Mouse (Mus musculus) midbrain, postnatal 0 days (tissue): Measurements from ENCODE around the gene Plpp2. TPM values are rescaled to one million over a fixed set of nuclear protein-coding genes. Genes with fewer than 3 reads are reported as not detected.

ENCODE experiments used
- ATAC-seq: fragments of 200-750 bp; cut with Nextera tagmentation; 2 replicates; pipeline ENCODE4 v1.8.0; 2017; ENCODE audit warnings: moderate number of reproducible peaks, mild to moderate bottlenecking, moderate TSS enrichment, moderate library complexity; ENCODE audit not compliant: low FRiP score
- DNase-seq: peaks from one replicate; pipeline ENCODE4 v3.0.0-alpha.2; 2015; ENCODE audit warnings: low spot score
- H3K27ac ChIP-seq: fragments of 300-500 bp; sonication (generic); 2 replicates; pipeline ENCODE4 v1.5.1; 2014; ENCODE audit warnings: low read depth, mild to moderate bottlenecking, low read length, mixed read lengths
- H3K27me3 ChIP-seq: fragments of 300-500 bp; sonication (generic); 2 replicates; pipeline ENCODE4 v1.6.1; 2014; ENCODE audit warnings: low read length, control low read depth, mixed read lengths; ENCODE audit not compliant: insufficient read depth
- H3K36me3 ChIP-seq: fragments of 300-500 bp; sonication (generic); 2 replicates; pipeline ENCODE4 v1.6.1; 2014; ENCODE audit warnings: low read length, control low read depth, mixed read lengths; ENCODE audit not compliant: insufficient read depth
- H3K4me1 ChIP-seq: fragments of 300-500 bp; sonication (generic); 2 replicates; pipeline ENCODE4 v1.6.1; 2014; ENCODE audit warnings: mild to moderate bottlenecking, control low read depth, antibody characterized with exemption, low read length, mixed read lengths; ENCODE audit not compliant: insufficient read depth
- H3K4me2 ChIP-seq: fragments of 300-500 bp; sonication (generic); 2 replicates; pipeline ENCODE4 v1.6.1; 2014; ENCODE audit warnings: low read depth, mild to moderate bottlenecking, low read length, mixed read lengths; ENCODE audit not compliant: poor library complexity, severe bottlenecking
- H3K4me3 ChIP-seq: fragments of 300-500 bp; sonication (generic); 2 replicates; pipeline ENCODE4 v1.5.1; 2014; ENCODE audit warnings: low read depth, mild to moderate bottlenecking, low read length, moderate library complexity
- H3K9ac ChIP-seq: fragments of 300-500 bp; sonication (generic); replicated peaks from 2 replicates; pipeline ENCODE4 v1.6.1; 2014; ENCODE audit warnings: mild to moderate bottlenecking, low read length, moderate library complexity, mixed read lengths; ENCODE audit not compliant: poor library complexity, severe bottlenecking
- H3K9me3 ChIP-seq: fragments of 300-500 bp; sonication (generic); 2 replicates; pipeline ENCODE4 v1.6.1; 2016; ENCODE audit warnings: low read length, control low read depth
- CTCF ChIP-seq: IDR thresholded peaks from 2 replicates; pipeline ENCODE4 v1.5.1; 2016; ENCODE audit warnings: antibody characterized with exemption, mild to moderate bottlenecking
- WGBS: fragments of 180-500 bp; shearing (Covaris S2); extraction: QIAGEN DNeasy Blood & Tissue Kit; methylation state at CpG from one replicate; pipeline ENCODE4 v1.1.7; 2014; 5-methylcytosine and 5-hydroxymethylcytosine counted together
- polyA plus RNA-seq: library from polyadenylated mRNA; unstranded; fragments of >200 nt; fragmentation: Nextera tagmentation; extraction: Ambion mirVana; gene quantifications from 2 replicates; pipeline ENCODE4 v1.2.1, GENCODE M21; 2015
- total RNA-seq: library from RNA; depleted of rRNA; stranded (reverse); fragments of >200 nt; gene quantifications from 2 replicates; pipeline ENCODE4 v1.2.3, GENCODE M21; 2014

The Plpp2 gene
- total and polyA plus RNA-seq, 2 experiments from 2014 or later, result 22.7 to 34.6 TPM

- WGBS, result 93% methylated on average over 3 of the region's 3 CpGs
- no peaks in the 10 kb centered on the region for H3K4me1 ChIP-seq
- no peaks in the 10 kb centered on the region for H3K9me3 ChIP-seq
- no peak overlapping the region for H3K27ac ChIP-seq
- H3K9ac ChIP-seq, result no peak overlapping the region
- no peak overlapping the region for H3K4me3 ChIP-seq
- H3K4me2 ChIP-seq, result no peak overlapping the region
- no peak for DNase-seq
- no peaks in the 10 kb centered on the region for H3K27me3 ChIP-seq
- TF ChIP-seq CTCF, result no peak
- no peak for ATAC-seq
- peaks cover 39% of the 10 kb centered on the region for H3K36me3 ChIP-seq
Measured at GRCm38 (mm10) chr10:79538323-79538722, 4.7 kb upstream of the Plpp2 start.

DNA sequence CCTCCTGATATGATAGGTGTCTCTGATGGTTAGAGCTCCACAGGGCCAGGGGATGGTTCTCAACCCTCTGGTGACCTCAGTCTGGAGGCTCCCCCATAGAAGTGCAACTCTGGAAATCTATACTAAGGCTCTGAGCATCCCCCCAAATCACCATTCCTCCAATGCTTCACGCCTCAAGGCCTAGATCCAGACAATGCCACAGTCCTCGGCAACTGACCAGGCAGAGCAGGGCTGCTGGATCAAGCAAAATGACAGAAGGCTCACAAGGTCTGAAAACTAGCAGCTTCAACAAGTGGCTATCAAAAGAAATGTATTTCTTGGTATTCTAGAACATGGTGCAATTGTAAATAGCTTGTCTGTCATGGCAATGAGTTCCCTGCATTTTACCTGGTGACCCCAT, 4.2 kb upstream of the Plpp2 start:
- H3K9me3 ChIP-seq, result no peaks in the 10 kb centered on the region
- H3K4me3 ChIP-seq, result no peak overlapping the region
- ATAC-seq (no peak), DNase-seq (no peak)
- H3K9ac ChIP-seq, result no peak overlapping the region
- no peaks in the 10 kb centered on the region for H3K27me3 ChIP-seq
- H3K4me1 ChIP-seq, result no peaks in the 10 kb centered on the region
- H3K36me3 ChIP-seq, result peaks cover 35% of the 10 kb centered on the region
- 80% methylated on average over 2 of the region's 2 CpGs for WGBS
- no peak for TF ChIP-seq CTCF
- H3K4me2 ChIP-seq, result no peak overlapping the region
- no peak overlapping the region for H3K27ac ChIP-seq

- no peak overlapping the region for H3K4me3 ChIP-seq
- DNase-seq, result no peak
- H3K4me1 ChIP-seq, result no peaks in the 10 kb centered on the region
- TF ChIP-seq CTCF, result no peak
- H3K36me3 ChIP-seq, result peaks cover 31% of the 10 kb centered on the region
- no peaks in the 10 kb centered on the region for H3K27me3 ChIP-seq
- H3K27ac ChIP-seq, result no peak overlapping the region
- no peak overlapping the region for H3K4me2 ChIP-seq
- WGBS, result 87% methylated on average over 7 of the region's 7 CpGs
- no peak overlapping the region for H3K9ac ChIP-seq
- H3K9me3 ChIP-seq, result no peaks in the 10 kb centered on the region
- no peak for ATAC-seq
Measured at GRCm38 (mm10) chr10:79537271-79537670, 3.7 kb upstream of the Plpp2 start.

DNA sequence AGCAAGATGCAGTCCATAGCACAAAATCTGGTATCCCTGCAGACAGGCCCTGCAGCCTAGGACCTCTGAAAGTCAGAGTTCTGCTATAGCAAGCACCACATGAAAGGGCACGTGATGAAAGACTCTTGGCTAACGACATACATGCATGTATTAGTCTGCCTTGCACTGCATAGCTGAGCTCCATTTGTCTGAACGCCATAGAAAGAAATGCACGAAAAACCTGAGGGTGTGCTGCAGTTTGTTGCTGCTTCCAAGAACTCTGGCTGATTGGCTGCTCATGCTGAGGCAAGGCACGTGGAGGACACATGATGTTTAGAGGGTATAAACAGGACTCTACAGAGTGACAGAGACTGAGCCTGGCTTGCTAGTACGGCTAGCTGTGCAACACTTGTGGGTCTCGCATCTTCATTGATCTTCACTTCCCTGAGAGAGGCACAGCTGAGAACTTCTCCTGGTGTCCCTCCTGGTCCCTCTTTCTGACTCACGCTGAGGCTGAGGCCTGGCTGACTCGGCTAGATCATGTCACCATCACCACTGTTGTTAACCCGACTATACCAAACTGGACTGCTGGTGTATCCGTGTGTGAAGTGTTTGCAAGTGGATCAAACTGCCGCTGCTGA, 3.0 kb upstream of the Plpp2 start:
- no peak overlapping the region for H3K4me2 ChIP-seq
- no peaks in the 10 kb centered on the region for H3K4me1 ChIP-seq
- WGBS, result 76% methylated on average over 12 of the region's 12 CpGs
- H3K27me3 ChIP-seq, result no peaks in the 10 kb centered on the region
- H3K9me3 ChIP-seq, result no peaks in the 10 kb centered on the region
- DNase-seq (no peak), ATAC-seq (no peak)
- H3K4me3 ChIP-seq, result no peak overlapping the region
- TF ChIP-seq CTCF, result no peak
- no peak overlapping the region for H3K27ac ChIP-seq
- no peak overlapping the region for H3K9ac ChIP-seq
- peaks cover 25% of the 10 kb centered on the region for H3K36me3 ChIP-seq

DNA sequence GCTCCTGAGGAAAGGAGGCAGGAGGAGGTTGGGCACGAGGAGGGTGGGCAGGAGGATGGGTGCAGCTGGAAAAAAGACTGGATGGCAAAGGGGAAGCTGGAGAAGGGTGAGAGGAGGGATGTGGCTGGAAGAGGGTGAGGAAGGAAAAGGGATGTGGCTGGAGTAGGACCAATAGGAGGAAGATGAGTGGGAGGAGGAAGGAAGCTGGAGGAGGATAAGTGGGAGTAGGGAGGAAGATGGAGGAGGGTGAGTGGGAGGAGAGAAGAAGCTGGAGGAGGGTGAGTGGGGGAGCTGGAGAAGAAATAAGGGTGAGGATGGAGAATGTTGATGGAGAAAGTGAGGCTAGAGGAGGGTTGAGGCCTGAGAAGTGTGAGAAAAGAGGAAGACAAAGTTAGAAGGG, 1.8 kb upstream of the Plpp2 start:
- Histone ChIP-seq H3K27me3 (no peaks in the 10 kb centered on the region), H3K9ac (no peak overlapping the region), H3K36me3 (peaks cover 14% of the 10 kb centered on the region), H3K27ac (no peak overlapping the region), H3K4me2 (no peak overlapping the region), H3K9me3 (no peaks in the 10 kb centered on the region), H3K4me1 (no peaks in the 10 kb centered on the region), H3K4me3 (no peak overlapping the region)
- no peak for DNase-seq
- WGBS, result 68% methylated on average over 1 of the region's 1 CpGs
- ATAC-seq, result no peak
- no peak for TF ChIP-seq CTCF

DNA sequence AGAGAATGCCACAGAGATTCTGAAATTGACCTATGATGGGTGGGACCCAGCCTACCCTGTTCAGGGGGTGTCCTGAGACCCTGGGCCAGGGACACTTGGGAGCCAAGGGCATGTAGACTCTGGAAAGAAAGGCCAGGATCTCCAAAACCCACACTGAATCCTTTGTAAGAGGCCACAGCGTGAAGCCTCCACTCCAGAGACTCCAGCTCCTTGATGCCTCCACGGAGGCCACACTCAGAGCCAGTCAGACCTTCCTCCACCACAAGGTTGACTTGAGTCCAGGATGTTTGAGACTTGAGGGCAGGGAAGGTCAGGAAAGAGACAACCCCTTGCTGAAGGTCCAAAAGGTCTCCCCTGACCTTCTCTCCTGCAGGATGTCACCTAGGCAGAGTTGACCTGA, 830 bp upstream of the Plpp2 start:
- H3K4me2 ChIP-seq, result no peak overlapping the region
- no peak overlapping the region for H3K4me3 ChIP-seq
- WGBS, result 87% methylated on average over 2 of the region's 2 CpGs
- H3K9ac ChIP-seq, result no peak overlapping the region
- no peaks in the 10 kb centered on the region for H3K27me3 ChIP-seq
- ATAC-seq (no peak), DNase-seq (no peak)
- H3K9me3 ChIP-seq, result no peaks in the 10 kb centered on the region
- H3K27ac ChIP-seq, result no peak overlapping the region
- TF ChIP-seq CTCF, result no peak
- H3K4me1 ChIP-seq, result no peaks in the 10 kb centered on the region
- H3K36me3 ChIP-seq, result peaks cover 4% of the 10 kb centered on the region; the same call in 1 of the 2 replicates
